ENCODE assay signal across 9 mouse cellular contexts in the genomic region with DNA sequence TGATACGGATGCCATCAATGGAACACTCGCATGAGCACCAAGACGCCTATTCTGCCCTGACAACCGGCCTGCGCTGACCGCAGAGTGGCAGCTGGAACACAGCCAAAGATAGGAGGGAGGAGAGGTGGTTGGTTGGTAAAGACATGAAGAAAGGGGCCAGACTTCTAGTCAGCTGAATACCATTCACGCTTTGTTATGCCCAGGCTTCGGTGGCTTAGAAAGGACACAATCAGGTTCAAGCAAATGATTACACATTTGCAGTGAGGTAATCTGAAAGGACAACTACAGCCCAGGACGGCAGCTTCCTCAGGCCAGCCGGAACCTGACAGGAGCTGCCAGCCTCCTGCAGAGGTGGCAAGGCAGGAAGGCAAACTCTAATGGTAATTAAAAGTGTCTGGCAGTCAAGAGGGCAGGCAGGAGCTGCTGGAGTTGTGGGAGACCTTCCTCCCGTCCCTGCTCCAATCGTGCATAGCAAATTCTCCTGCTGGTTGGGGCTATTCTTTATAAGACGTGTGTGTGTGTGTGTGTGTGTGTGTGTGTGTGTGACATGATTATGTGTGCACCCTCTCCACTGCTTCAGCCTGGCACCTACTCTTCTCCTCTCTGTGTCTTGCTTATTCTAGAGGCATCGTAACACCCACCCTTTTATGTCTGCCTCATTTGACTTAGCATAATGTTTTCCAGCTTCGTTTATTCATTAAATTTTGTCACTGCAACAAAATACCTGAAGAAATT.
DNase-seq lines count a peak whose midpoint lies in the region; ATAC-seq and TF ChIP-seq lines count a peak whose summit lies in the region.
"Had no signal": no experiment of that assay in that cellular context is flagged by ENCODE, and none has a peak within 500 bp of the region (broad histone marks: within the 10 kb centered on the region; RNA-seq: fewer than 3 reads in every experiment).

No protein-coding gene starts in this region.

- H3K36me3 ChIP-seq in neural tube, embryonic 15.5 days = no peaks in the 10 kb centered on the region
- H3K36me3 ChIP-seq: limb, embryonic 12.5 days had no signal

- ATAC-seq in neural tube, embryonic 15.5 days (ENCODE audit: low FRiP score) = peak; percentile 31; the same call in 1 of the 2 replicates

- H3K27ac ChIP-seq in neural tube, embryonic 15.5 days (replicated peaks) = no peak overlapping the region; the same call in 1 of the 2 replicates
- no peak overlapping the region for H3K27ac ChIP-seq in layer of hippocampus, adult 2 months
- H3K27ac ChIP-seq: limb, embryonic 12.5 days had no signal

- H3K4me3 ChIP-seq in neural tube, embryonic 15.5 days (replicated peaks) = no peak overlapping the region
- no peak overlapping the region for H3K4me3 ChIP-seq in layer of hippocampus, adult 2 months
- H3K4me3 ChIP-seq: limb, embryonic 12.5 days had no signal

- no peaks in the 10 kb centered on the region for H3K27me3 ChIP-seq in neural tube, embryonic 15.5 days (replicated peaks)
- H3K27me3 ChIP-seq: limb, embryonic 12.5 days had no signal

- WGBS in neural tube, embryonic 15.5 days = 25% methylated on average over 15 of the region's 15 CpGs

- no peak overlapping the region for H3K9ac ChIP-seq in neural tube, embryonic 15.5 days (replicated peaks)
- H3K9ac ChIP-seq: limb, embryonic 12.5 days had no signal

- DNase-seq in lung, adult 18-20 months = peak; percentile 5 to 28
- no peak for DNase-seq in lung, postnatal 25 days (ENCODE audit: low spot score)
- peak; percentile 34 to 37 for DNase-seq in heart, postnatal 10 days
- peak; percentile 39 to 71 for DNase-seq in kidney, postnatal 4 days
- no peak for DNase-seq in right cerebral cortex, adult 2 months (ENCODE audit: low spot score in 2 of 2)
- no peak for DNase-seq in thymus, postnatal 4 days
- no peak for DNase-seq in layer of hippocampus, adult 2 months (ENCODE audit: low spot score in 2 of 2)

- intact Hi-C loops in heart, postnatal 10 days (cut with DNase I) = no loop called here

- no peaks in the 10 kb centered on the region for H3K9me3 ChIP-seq in neural tube, embryonic 15.5 days (replicated peaks)
- H3K9me3 ChIP-seq: limb, embryonic 12.5 days had no signal

- TF ChIP-seq CTCF in layer of hippocampus, adult 2 months (conservative IDR thresholded peaks at IDR 0.05) = no peak

- H3K4me2 ChIP-seq in neural tube, embryonic 15.5 days = 0 out of 2 replicates have a peak overlapping the region, but pooled peaks have one; percentile 1
- H3K4me2 ChIP-seq: limb, embryonic 12.5 days had no signal

- peaks cover 11% of the 10 kb centered on the region; the same call in 1 of the 2 replicates for H3K4me1 ChIP-seq in neural tube, embryonic 15.5 days

Comparison
In these comparisons a context has a peak if more than half of its experiments do, and no peak if none do; other contexts are left out.
1. DNase-seq: peak in lung, adult 18-20 months (2 of 2), heart, postnatal 10 days (2 of 2) and kidney, postnatal 4 days (2 of 2); none in lung, postnatal 25 days (single experiment), right cerebral cortex, adult 2 months (0 of 2), thymus, postnatal 4 days (single experiment) and layer of hippocampus, adult 2 months (0 of 2).